Mouse (Mus musculus): ENCODE measurements around the gene Rpl39l.

DNA sequence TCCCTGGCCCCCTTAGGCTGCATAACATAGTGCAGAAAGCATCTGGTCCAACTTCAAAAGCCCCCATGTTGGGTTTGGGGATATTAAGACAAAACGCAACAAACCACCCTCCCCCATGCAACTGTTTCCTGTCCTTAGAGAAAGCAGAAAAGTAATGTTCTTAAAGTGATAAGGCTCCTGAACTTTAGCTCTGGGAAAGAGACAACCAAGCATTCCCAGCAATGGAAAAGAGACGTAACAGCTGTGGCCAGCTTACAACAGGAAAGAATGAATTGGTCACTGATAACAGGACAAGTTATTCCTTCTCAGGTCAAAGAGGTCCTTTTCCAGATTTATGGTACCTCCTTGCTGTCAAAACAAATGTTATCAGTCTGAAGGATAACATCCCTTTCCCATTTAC, 26.9 kb upstream of the Rpl39l start:
- TF ChIP-seq GATA1 (IDR thresholded peaks at IDR 0.05; ENCODE audit: borderline replicate concordance, low read length) (no peak), FLI1 (IDR thresholded peaks at IDR 0.05; ENCODE audit: low read length) (no peak)

All from megakaryocyte, embryonic 14.5 days (primary cell).